Mouse (Mus musculus) urinary bladder, adult 18-20 months (tissue): ENCODE data around the gene Iqcn.

Experiments used
- DNase-seq, 2 experiments: peaks; one replicate each; pipeline ENCODE4 v3.0.0; 2022; ENCODE audit warnings: low spot score in 2 of 2, mixed read lengths in 2 of 2

The Iqcn gene

GRCm38 (mm10) chr8:70729808-70730475 lies 26.7 kb downstream of the Iqcn start:
- DNase-seq, result no peak

GRCm38 (mm10) chr8:70730956-70731355 lies 27.7 kb downstream of the Iqcn start:
- DNase-seq, result no peak

GRCm38 (mm10) chr8:70737705-70738104 lies 34.4 kb downstream of the Iqcn start:
- DNase-seq, result no peak

GRCm38 (mm10) chr8:70738211-70738610 lies 35.0 kb downstream of the Iqcn start:
- DNase-seq, result no peak

GRCm38 (mm10) chr8:70741661-70742060 lies 38.4 kb downstream of the Iqcn start:
- DNase-seq, result no peak

- DNase-seq, result no peak
Observed at GRCm38 (mm10) chr8:70742176-70742575, 38.9 kb downstream of the Iqcn start.

GRCm38 (mm10) chr8:70742981-70743655 lies 39.9 kb downstream of the Iqcn start:
- no peak for DNase-seq

GRCm38 (mm10) chr8:70743656-70744590 lies 40.7 kb downstream of the Iqcn start:
- DNase-seq, result no peak

GRCm38 (mm10) chr8:70744806-70745205 lies 41.5 kb downstream of the Iqcn start:
- DNase-seq, result no peak

GRCm38 (mm10) chr8:70745691-70746220 lies 42.5 kb downstream of the Iqcn start:
- DNase-seq, result no peak

GRCm38 (mm10) chr8:70746676-70747075 lies 43.4 kb downstream of the Iqcn start:
- DNase-seq, result no peak

- no peak for DNase-seq
Observed at GRCm38 (mm10) chr8:70747211-70747890, 44.1 kb downstream of the Iqcn start.

GRCm38 (mm10) chr8:70748246-70749096 lies 45.2 kb downstream of the Iqcn start:
- DNase-seq, result no peak

- no peak for DNase-seq
Observed at GRCm38 (mm10) chr8:70749097-70749674, 45.9 kb downstream of the Iqcn start.

- DNase-seq, result no peak
Observed at GRCm38 (mm10) chr8:70750128-70750680, 46.9 kb downstream of the Iqcn start.

- DNase-seq, result no peak
Observed at GRCm38 (mm10) chr8:70752000-70752764, 48.9 kb downstream of the Iqcn start.

GRCm38 (mm10) chr8:70753151-70753550 lies 49.9 kb downstream of the Iqcn start:
- peak; percentile 65 to 73 for DNase-seq

GRCm38 (mm10) chr8:70754043-70754870 lies 51.0 kb downstream of the Iqcn start, which contains the start of gene Rab3a:
TSS of gene Rab3a (plus strand) at chr8:70754679.
- DNase-seq, result peak; percentile 88 to 97
